8 mouse cellular contexts compared by ENCODE assay signal in the genomic region with DNA sequence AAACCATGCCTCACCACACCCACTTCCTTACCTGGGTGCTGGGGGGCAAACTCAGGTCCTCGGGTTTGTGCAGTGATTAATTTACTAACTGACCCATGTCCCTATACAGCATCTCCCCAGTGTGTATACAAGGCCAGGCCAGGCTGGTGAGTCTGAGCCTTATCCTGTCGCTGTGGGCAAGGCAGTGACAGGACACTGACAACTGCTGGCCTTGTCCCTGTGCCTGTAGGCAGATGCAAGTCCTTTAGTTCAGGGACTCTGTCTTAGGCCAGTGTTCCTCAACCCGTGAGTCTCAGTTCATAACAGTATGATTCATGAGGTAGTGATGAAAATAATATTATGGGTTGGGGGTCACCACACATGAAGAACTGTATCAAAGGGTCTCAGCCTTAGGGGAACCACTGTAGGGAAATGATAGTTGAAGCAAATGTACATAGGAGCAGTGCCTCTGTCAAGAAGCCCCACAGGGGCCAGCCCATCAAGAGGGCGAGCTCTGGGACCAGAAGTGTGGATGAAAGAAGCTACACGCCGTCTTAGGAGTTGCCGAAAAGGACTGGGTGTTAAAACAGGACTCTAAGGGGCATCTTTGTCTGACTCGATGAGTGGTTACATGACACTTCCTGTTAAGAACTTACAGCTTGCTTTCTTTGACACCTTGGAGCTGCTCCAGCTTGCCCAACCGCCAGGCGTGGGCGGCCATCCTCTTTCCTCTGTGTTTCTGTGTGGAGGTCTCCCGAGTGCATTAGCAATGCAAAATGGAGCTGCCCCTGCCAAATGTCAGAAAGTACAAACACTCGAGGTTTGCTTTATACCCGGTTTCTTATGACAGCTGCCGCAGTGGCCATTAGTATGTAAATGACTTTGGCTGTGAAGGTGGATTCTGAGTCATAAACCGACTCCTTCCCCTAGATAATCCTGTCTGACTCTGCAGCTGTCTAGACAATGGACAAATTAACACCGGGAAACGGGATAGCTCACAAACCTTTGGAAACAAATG.
A peak's percentile ranks its signal among the peaks of the same experiment; 100 is the strongest.
DNase-seq lines count a peak whose midpoint lies in the region; ATAC-seq lines count a peak whose summit lies in the region.

No protein-coding gene starts in this region.

- peak overlapping the region; percentile 4; the same call in 1 of the 2 replicates for H3K4me2 ChIP-seq in kidney, embryonic 16.5 days (replicated peaks; ENCODE audit: low read depth, low read length)
- no peak overlapping the region for H3K4me2 ChIP-seq in midbrain, embryonic 11.5 days

- no peak overlapping the region for H3K4me3 ChIP-seq in kidney, embryonic 16.5 days (ENCODE audit: low read length)
- H3K4me3 ChIP-seq in midbrain, embryonic 11.5 days (ENCODE audit: low read depth, low read length): no peak overlapping the region

- H3K36me3 ChIP-seq in kidney, embryonic 16.5 days (ENCODE audit: insufficient read depth, low read length): no peaks in the 10 kb centered on the region
- no peaks in the 10 kb centered on the region for H3K36me3 ChIP-seq in midbrain, embryonic 11.5 days (ENCODE audit: control insufficient read depth, insufficient read depth, low read length)

- WGBS in kidney, embryonic 16.5 days: 15% methylated on average over 18 of the region's 18 CpGs
- 36% methylated on average over 18 of the region's 18 CpGs for WGBS in midbrain, embryonic 11.5 days

- DNase-seq in heart, adult 18-20 months: peak; percentile 34 to 39
- DNase-seq in heart, adult 11 months: no peak
- peak; percentile 45 for DNase-seq in T-cell, adult 2 months (ENCODE audit: low spot score)
- peak; percentile 90 for DNase-seq in midbrain, embryonic 11.5 days (ENCODE audit: low spot score, missing footprints)
- peak; percentile 31 to 44 for DNase-seq in thymus, postnatal 36 days
- DNase-seq in cerebellum, postnatal 25 days: no peak

- H3K27me3 ChIP-seq in kidney, embryonic 16.5 days (ENCODE audit: insufficient read depth, low read length): no peaks in the 10 kb centered on the region
- no peaks in the 10 kb centered on the region for H3K27me3 ChIP-seq in midbrain, embryonic 11.5 days (ENCODE audit: control insufficient read depth, insufficient read depth, low read length)

- H3K9me3 ChIP-seq in kidney, embryonic 16.5 days (ENCODE audit: low read length): no peaks in the 10 kb centered on the region
- no peaks in the 10 kb centered on the region for H3K9me3 ChIP-seq in midbrain, embryonic 11.5 days (ENCODE audit: control insufficient read depth, low read length)

- H3K4me1 ChIP-seq in kidney, embryonic 16.5 days (ENCODE audit: insufficient read depth, low read length): peaks cover 8% of the 10 kb centered on the region
- H3K4me1 ChIP-seq in midbrain, embryonic 11.5 days (ENCODE audit: control insufficient read depth, insufficient read depth, low read length): peaks cover 12% of the 10 kb centered on the region

- ATAC-seq in frontal cortex, adult (ENCODE audit: low TSS enrichment): peak; percentile 69; the same call in 1 of the 2 replicates
- ATAC-seq in kidney, embryonic 16.5 days (ENCODE audit: low FRiP score, low TSS enrichment): 0 out of 2 replicates have a peak, but pooled peaks have one; percentile 12
- peak; percentile 86 for ATAC-seq in midbrain, embryonic 11.5 days (ENCODE audit: low FRiP score)

- no peak overlapping the region for H3K27ac ChIP-seq in kidney, embryonic 16.5 days (ENCODE audit: low read length)
- peak overlapping the region; percentile 80 for H3K27ac ChIP-seq in midbrain, embryonic 11.5 days (ENCODE audit: low read depth, low read length)

- H3K9ac ChIP-seq in kidney, embryonic 16.5 days (replicated peaks; ENCODE audit: low read length): 0 out of 2 replicates have a peak overlapping the region, but pooled peaks have one; percentile 6
- 0 out of 2 replicates have a peak overlapping the region, but pooled peaks have one; percentile 2 for H3K9ac ChIP-seq in midbrain, embryonic 11.5 days (ENCODE audit: low read length)

Comparison
In these comparisons a context has a peak if more than half of its experiments do, and no peak if none do; other contexts are left out.
1. DNase-seq: peak in heart, adult 18-20 months (2 of 2), T-cell, adult 2 months (single experiment), midbrain, embryonic 11.5 days (single experiment) and thymus, postnatal 36 days (2 of 2); none in heart, adult 11 months (single experiment) and cerebellum, postnatal 25 days (0 of 2).
2. ATAC-seq: peak in every context shown above with its lines; median percentile 86 in midbrain, embryonic 11.5 days; 69 in frontal cortex, adult; 12 in kidney, embryonic 16.5 days.